Mouse (Mus musculus): ENCODE data around the gene Pank4. TPM values are rescaled to one million over a fixed set of nuclear protein-coding genes. Genes with fewer than 3 reads are reported as not detected.

Gene Pank4
- polyA plus RNA-seq (2012; rRNA removed), result 72.3 and 85.6 TPM in 2 replicates

GRCm38 (mm10) chr4:154963901-154964580, at the start of gene Pank4:
Gene Pank4 (plus strand): TSS chr4:154964123.

GRCm38 (mm10) chr4:154928395-154929087, 35.4 kb upstream of the Pank4 start, which contains the start of gene Tnfrsf14:
Gene Tnfrsf14 (minus strand): TSS chr4:154928563.

DNA sequence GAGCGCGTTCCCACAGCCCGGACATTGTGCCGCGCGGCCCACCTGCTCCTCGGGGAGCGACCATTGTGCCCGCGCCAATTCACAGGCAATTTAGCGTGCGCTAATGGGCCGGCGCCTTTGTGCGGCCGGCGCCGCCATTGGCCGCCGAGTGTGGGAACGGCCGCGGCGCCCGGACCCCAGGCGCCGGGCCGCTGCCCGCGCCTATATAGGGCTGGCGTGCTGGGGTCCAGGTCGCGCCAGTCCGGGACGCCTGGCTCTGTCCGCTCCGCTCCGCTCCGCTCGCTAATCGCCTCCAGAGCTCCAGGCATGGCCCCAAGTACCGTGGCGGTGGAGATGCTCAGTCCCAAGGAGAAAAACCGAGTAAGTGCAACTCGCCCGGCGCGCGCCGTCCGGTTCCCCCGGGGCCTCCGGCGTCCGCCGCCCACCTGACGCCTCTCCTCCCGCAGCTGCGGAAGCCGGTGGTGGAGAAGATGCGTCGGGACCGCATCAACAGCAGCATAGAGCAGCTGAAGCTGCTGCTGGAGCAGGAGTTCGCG, 3.2 kb upstream of the Pank4 start, which contains the start of gene Hes5:
Gene Hes5 (plus strand): TSS at position 234 of the 536 bp plus-strand sequence.

Other genes with a start within 250 kb of the Pank4 start
- gene Ttc34, start 126.7 kb upstream of the Pank4 start, polyA plus RNA-seq (2012; rRNA removed), result 7.5 and 8.8 TPM in 2 replicates
- 2.7 and 16.8 TPM in 2 replicates for gene Mmel1, start 94.5 kb upstream of the Pank4 start, polyA plus RNA-seq (2012; rRNA removed)
- 19.6 and 39.4 TPM in 2 replicates for gene Fam213b, start 65.0 kb upstream of the Pank4 start, polyA plus RNA-seq (2012; rRNA removed)
- 30.3 and 34.4 TPM in 2 replicates for gene Tnfrsf14, start 35.6 kb upstream of the Pank4 start, polyA plus RNA-seq (2012; rRNA removed)
- 0.37 and 0.38 TPM in 2 replicates for gene Hes5, start 3.2 kb upstream of the Pank4 start, polyA plus RNA-seq (2012; rRNA removed)
- 57.4 and 58.2 TPM in 2 replicates for gene Plch2, start 92.7 kb downstream of the Pank4 start, polyA plus RNA-seq (2012; rRNA removed)
- gene Pex10, start 102.9 kb downstream of the Pank4 start, polyA plus RNA-seq (2012; rRNA removed), result 42.8 and 46.1 TPM in 2 replicates
- gene Rer1, start 122.3 kb downstream of the Pank4 start, polyA plus RNA-seq (2012; rRNA removed), result 57.3 and 64.1 TPM in 2 replicates
- gene Morn1, start 122.5 kb downstream of the Pank4 start, polyA plus RNA-seq (2012; rRNA removed), result 19.8 and 20.5 TPM in 2 replicates